Comparison of ENCODE assay signal across 8 mouse cellular contexts in genomic region chr11:3127303-3127795, GRCm38 (mm10).
DNase-seq lines count a peak whose midpoint lies in the region; ATAC-seq and TF ChIP-seq lines count a peak whose summit lies in the region.
"Not testable (repeated sequence)": the region's sequence is repeated elsewhere in the genome, so short reads cannot be mapped to it uniquely, and the experiment has no call there.

No protein-coding gene starts in this region.

- H3K9me3 ChIP-seq in G1E (replicated peaks); lung, postnatal 0 days (ENCODE audit: low read length): not testable (repeated sequence)
- H3K9me3 ChIP-seq in forebrain, embryonic 15.5 days = peaks cover 17% of the 10 kb centered on the region
- H3K9me3 ChIP-seq in hindbrain, embryonic 10.5 days = peaks cover 26% of the 10 kb centered on the region

- H3K9ac ChIP-seq in forebrain, embryonic 15.5 days (replicated peaks); lung, postnatal 0 days (replicated peaks; ENCODE audit: low read depth): not testable (repeated sequence)

- DNase-seq in G1E (ENCODE audit: low spot score) = not testable (repeated sequence)
- peak; percentile 68 for DNase-seq in cerebellum, adult 9-11 months
- DNase-seq in hindbrain, embryonic 10.5 days (ENCODE audit: low spot score) = peak; percentile 19
- DNase-seq in layer of hippocampus, postnatal 25 days (ENCODE audit: extremely low spot score in 1 of 2, low spot score in 1 of 2) = peak; percentile 21 to 33
- peak; percentile 63 for DNase-seq in lung, postnatal 0 days (ENCODE audit: low spot score)
- peak; percentile 45 to 55 for DNase-seq in thymus, postnatal 10 days (ENCODE audit: low spot score in 2 of 2)

- TF ChIP-seq CTCF in G1E (IDR thresholded peaks at IDR 0.05; ENCODE audit: low read depth, low read length); lung, postnatal 0 days (IDR thresholded peaks at IDR 0.05): not testable (repeated sequence)

- not testable (repeated sequence) for H3K27ac ChIP-seq in forebrain, embryonic 15.5 days (replicated peaks); hindbrain, embryonic 10.5 days; lung, postnatal 0 days (ENCODE audit: low read length)

- H3K4me2 ChIP-seq in forebrain, embryonic 15.5 days (replicated peaks); lung, postnatal 0 days (replicated peaks; ENCODE audit: low read depth, low read length): not testable (repeated sequence)

- H3K4me3 ChIP-seq in G1E (ENCODE audit: low read depth, low read length) = peak overlapping the region; percentile 1; the same call in 1 of the 2 replicates
- H3K4me3 ChIP-seq in forebrain, embryonic 15.5 days; hindbrain, embryonic 10.5 days; lung, postnatal 0 days (ENCODE audit: low read depth, low read length): not testable (repeated sequence)

- H3K36me3 ChIP-seq in G1E (replicated peaks); forebrain, embryonic 15.5 days; lung, postnatal 0 days (ENCODE audit: insufficient read depth, low read length): not testable (repeated sequence)
- H3K36me3 ChIP-seq in hindbrain, embryonic 10.5 days = peaks cover 16% of the 10 kb centered on the region

- TF ChIP-seq EP300 in lung, postnatal 0 days (IDR thresholded peaks at IDR 0.05) = not testable (repeated sequence)

- H3K27me3 ChIP-seq in G1E (ENCODE audit: insufficient read depth, low read length); forebrain, embryonic 15.5 days; hindbrain, embryonic 10.5 days (ENCODE audit: insufficient read depth, poor library complexity, severe bottlenecking); lung, postnatal 0 days (replicated peaks; ENCODE audit: insufficient read depth, low read length): not testable (repeated sequence)

- H3K4me1 ChIP-seq in G1E (ENCODE audit: insufficient read depth, low read depth, low read length); forebrain, embryonic 15.5 days; hindbrain, embryonic 10.5 days (replicated peaks); lung, postnatal 0 days (ENCODE audit: insufficient read depth, low read depth, low read length): not testable (repeated sequence)

- ATAC-seq in G1E (ENCODE audit: extremely low read depth, insufficient number of reproducible peaks, low FRiP score, poor library complexity, severe bottlenecking) = peak; percentile 0; the same call in 1 of the 2 replicates
- peak; percentile 24 for ATAC-seq in forebrain, embryonic 15.5 days (replicated peaks)
- peak; percentile 27 for ATAC-seq in lung, postnatal 0 days
- ATAC-seq in neutrophil, adult 5-6 weeks (ENCODE audit: extremely low read depth, insufficient number of reproducible peaks, low FRiP score, poor library complexity, severe bottlenecking) = peak; percentile 6

- 94% methylated on average over 5 of the region's 7 CpGs for WGBS in forebrain, embryonic 15.5 days
- WGBS in hindbrain, embryonic 10.5 days = 84% methylated on average over 5 of the region's 7 CpGs
- WGBS in lung, postnatal 0 days = 85% methylated on average over 5 of the region's 7 CpGs
